Mouse (Mus musculus): ENCODE data around the gene Tecpr2.

Gene Tecpr2

GRCm38 (mm10) chr12:110864008-110864407, 25.1 kb upstream of the Tecpr2 start:
- no peak for DNase-seq (ENCODE audit: low read depth, low spot score)

- no peak for DNase-seq (ENCODE audit: low read depth, low spot score)
Observed at GRCm38 (mm10) chr12:110865571-110865970, 23.5 kb upstream of the Tecpr2 start.

- no peak for DNase-seq (ENCODE audit: low read depth, low spot score)
Observed at GRCm38 (mm10) chr12:110865989-110866388, 23.1 kb upstream of the Tecpr2 start.

GRCm38 (mm10) chr12:110870107-110870506, 19.0 kb upstream of the Tecpr2 start:
- DNase-seq (ENCODE audit: low read depth, low spot score), result no peak

- no peak for DNase-seq (ENCODE audit: low read depth, low spot score)
Observed at GRCm38 (mm10) chr12:110871247-110871646, 17.8 kb upstream of the Tecpr2 start.

GRCm38 (mm10) chr12:110875351-110875750, 13.7 kb upstream of the Tecpr2 start:
- DNase-seq (ENCODE audit: low read depth, low spot score), result no peak

- no peak for DNase-seq (ENCODE audit: low read depth, low spot score)
Observed at GRCm38 (mm10) chr12:110882291-110882690, 6.8 kb upstream of the Tecpr2 start.

- DNase-seq (ENCODE audit: low read depth, low spot score), result no peak
Observed at GRCm38 (mm10) chr12:110885251-110885650, 3.8 kb upstream of the Tecpr2 start.

GRCm38 (mm10) chr12:110888106-110888505, 958 bp upstream of the Tecpr2 start:
- no peak for DNase-seq (ENCODE audit: low read depth, low spot score)

GRCm38 (mm10) chr12:110888606-110889005, 458 bp upstream of the Tecpr2 start:
- DNase-seq (ENCODE audit: low read depth, low spot score), result no peak

- no peak for DNase-seq (ENCODE audit: low read depth, low spot score)
Observed at GRCm38 (mm10) chr12:110891887-110892286, 2.8 kb downstream of the Tecpr2 start.

- DNase-seq (ENCODE audit: low read depth, low spot score), result no peak
Observed at GRCm38 (mm10) chr12:110902106-110902505, 13.0 kb downstream of the Tecpr2 start.

GRCm38 (mm10) chr12:110903536-110903935, 14.5 kb downstream of the Tecpr2 start:
- DNase-seq (ENCODE audit: low read depth, low spot score), result no peak

GRCm38 (mm10) chr12:110907845-110908244, 18.8 kb downstream of the Tecpr2 start:
- DNase-seq (ENCODE audit: low read depth, low spot score), result no peak

- peak; percentile 86 for DNase-seq (ENCODE audit: low read depth, low spot score)
Observed at GRCm38 (mm10) chr12:110909962-110910361, 20.9 kb downstream of the Tecpr2 start.

GRCm38 (mm10) chr12:110915761-110916160, 26.7 kb downstream of the Tecpr2 start:
- DNase-seq (ENCODE audit: low read depth, low spot score), result no peak

GRCm38 (mm10) chr12:110920254-110920653, 31.2 kb downstream of the Tecpr2 start:
- DNase-seq (ENCODE audit: low read depth, low spot score), result no peak

- DNase-seq (ENCODE audit: low read depth, low spot score), result no peak
Observed at GRCm38 (mm10) chr12:110921572-110921971, 32.5 kb downstream of the Tecpr2 start.

GRCm38 (mm10) chr12:110932820-110933219, 43.8 kb downstream of the Tecpr2 start:
- DNase-seq (ENCODE audit: low read depth, low spot score), result no peak

GRCm38 (mm10) chr12:110935983-110936620, 47.0 kb downstream of the Tecpr2 start:
- peak; percentile 73 for DNase-seq (ENCODE audit: low read depth, low spot score)

- no peak for DNase-seq (ENCODE audit: low read depth, low spot score)
Observed at GRCm38 (mm10) chr12:110937496-110937895, 48.4 kb downstream of the Tecpr2 start.

- no peak for DNase-seq (ENCODE audit: low read depth, low spot score)
Observed at GRCm38 (mm10) chr12:110939385-110939784, 50.3 kb downstream of the Tecpr2 start.

- DNase-seq (ENCODE audit: low read depth, low spot score), result no peak
Observed at GRCm38 (mm10) chr12:110940869-110941268, 51.8 kb downstream of the Tecpr2 start.

GRCm38 (mm10) chr12:110946216-110946615, 57.2 kb downstream of the Tecpr2 start:
- DNase-seq (ENCODE audit: low read depth, low spot score), result no peak

All from telencephalon, adult 2 months (tissue).